Mouse (Mus musculus) ES-E14 (cell line): ENCODE data around the gene Odf3l2. TPM values are rescaled to one million over a fixed set of nuclear protein-coding genes. Genes with fewer than 3 reads are reported as not detected.

ENCODE experiments used
- DNase-seq: peaks from one replicate; pipeline ENCODE4 v3.0.0-alpha.2; 2013; ENCODE audit warnings: low read depth, low spot score
- H3K27ac ChIP-seq: 2 replicates; pipeline ENCODE4 v1.5.1; 2012; ENCODE audit warnings: low read depth, mild to moderate bottlenecking, low read length, moderate library complexity, mixed read lengths; ENCODE audit not compliant: poor library complexity, insufficient read depth, severe bottlenecking
- H3K36me3 ChIP-seq: 2 replicates; pipeline ENCODE4 v1.6.1; 2012; ENCODE audit warnings: mild to moderate bottlenecking, low read length, moderate library complexity, mixed read lengths; ENCODE audit not compliant: control insufficient read depth, poor library complexity, insufficient read depth, severe bottlenecking
- H3K4me1 ChIP-seq, 2 experiments: fragments of 150-350 bp in 1 of 2; sonication (generic) in 1 of 2; 2 replicates each; pipeline ENCODE4 v1.6.1; 2012; ENCODE audit warnings: low read length in 2 of 2, mild to moderate bottlenecking in 1 of 2, mixed read lengths in 1 of 2; ENCODE audit not compliant: control insufficient read depth in 2 of 2, insufficient read depth in 2 of 2, poor library complexity in 1 of 2
- H3K4me3 ChIP-seq, 2 experiments: fragments of 150-350 bp in 1 of 2; sonication (generic) in 1 of 2; 2 replicates each; pipeline ENCODE4 v1.5.1; 2012; ENCODE audit warnings: low read length in 2 of 2, low read depth in 1 of 2, mild to moderate bottlenecking in 1 of 2, mixed read lengths in 1 of 2; ENCODE audit not compliant: insufficient read depth in 1 of 2, poor library complexity in 1 of 2, severe bottlenecking in 1 of 2
- H3K9ac ChIP-seq: 2 replicates; pipeline ENCODE4 v1.6.1; 2012; ENCODE audit warnings: low read depth, mild to moderate bottlenecking, low read length, mixed read lengths; ENCODE audit not compliant: poor library complexity, insufficient read depth, severe bottlenecking
- H3K9me3 ChIP-seq: fragments of 150-350 bp; sonication (generic); 2 replicates; pipeline ENCODE4 v1.6.1; 2012; ENCODE audit warnings: low read depth, mild to moderate bottlenecking, low read length; ENCODE audit not compliant: control insufficient read depth, insufficient read depth
- CHD2 ChIP-seq: IDR thresholded peaks from 2 replicates; pipeline ENCODE4 v1.6.1; 2014; ENCODE audit warnings: mild to moderate bottlenecking, low read depth, low read length, inconsistent platforms
- HCFC1 ChIP-seq: IDR thresholded peaks from 2 replicates; pipeline ENCODE4 v1.6.1; 2012; ENCODE audit warnings: low read length, inconsistent platforms, borderline replicate concordance; ENCODE audit not compliant: insufficient read depth
- MAFK ChIP-seq: IDR thresholded peaks from 2 replicates; pipeline ENCODE4 v1.6.1; 2014; ENCODE audit warnings: mild to moderate bottlenecking, low read depth, low read length, inconsistent platforms; ENCODE audit not compliant: insufficient read depth
- ZC3H11A ChIP-seq: IDR thresholded peaks from 2 replicates; pipeline ENCODE4 v1.6.1; 2012; ENCODE audit warnings: low read depth, mild to moderate bottlenecking, inconsistent platforms, low read length, borderline replicate concordance
- ZNF384 ChIP-seq: IDR thresholded peaks from 2 replicates; pipeline ENCODE4 v1.6.1; 2012; ENCODE audit warnings: low read depth, low read length, inconsistent platforms
- in situ Hi-C, 2 experiments: fragments of 600-800 bp; cut with MboI; formaldehyde crosslinking; loops; one replicate each; pipeline ENCODE4 v1.15.1; 2025; ENCODE audit warnings: low sequenced_read_pairs in 2 of 2, inconsistent platforms in 1 of 2; ENCODE audit not compliant: unreplicated experiment in 2 of 2
- total RNA-seq: library from RNA; depleted of rRNA; stranded (reverse); fragments of 300-350 nt; gene quantifications from 2 replicates; pipeline ENCODE4 v1.2.3, GENCODE M21; 2012

The Odf3l2 gene
- total RNA-seq, 1 experiment = not detected

DNA sequence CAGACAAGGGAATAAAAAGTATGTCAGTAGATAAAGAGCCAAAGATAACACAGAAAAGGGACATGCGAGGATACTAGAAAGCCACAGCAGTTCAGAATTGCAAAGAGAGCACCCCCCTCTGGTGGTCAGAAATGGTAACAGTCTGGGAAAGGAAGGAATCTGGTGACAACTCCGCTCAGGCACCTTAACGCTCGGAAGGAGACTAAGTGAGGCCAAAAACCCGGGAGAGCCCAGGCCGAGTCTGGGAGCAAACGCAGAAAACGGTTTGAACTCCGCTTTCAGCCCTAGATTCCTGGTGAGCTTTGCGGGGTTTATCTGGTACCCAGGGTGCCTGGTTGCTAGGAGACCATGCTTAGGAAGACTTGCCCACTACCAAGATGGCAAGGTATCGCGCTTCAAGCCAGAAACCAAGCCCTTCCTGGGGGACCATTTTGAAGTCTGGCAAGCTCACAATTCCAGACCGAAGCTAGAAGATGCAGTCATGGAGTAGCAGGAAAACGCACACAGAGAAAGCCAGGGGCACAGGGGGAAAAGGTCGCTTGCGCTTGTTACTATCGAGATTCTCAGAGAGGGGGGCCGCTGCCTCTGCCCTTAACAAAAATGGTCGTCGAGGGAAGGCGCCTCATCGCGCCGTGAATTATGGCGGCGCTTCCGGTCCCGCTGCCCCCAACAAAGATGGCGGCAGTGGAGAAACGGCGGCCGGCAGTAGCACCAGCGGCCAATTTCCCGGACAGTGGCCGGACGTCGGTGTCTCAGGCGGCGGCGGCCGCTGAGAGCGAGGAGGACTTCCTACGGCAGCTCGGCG lies 23.4 kb upstream of the Odf3l2 start, which contains the start of gene Tpgs1:
TSS of gene Tpgs1 (plus strand) at position 599 of the 805 bp plus-strand sequence.
- in situ Hi-C loops = no loop called here
- Histone ChIP-seq H3K4me1 (peaks cover 5 to 25% of the 10 kb centered on the region in 2 experiments; a peak in 3 of 4 replicates), H3K4me3 (peak within 1 kb of the TSS; percentile 79 to 82), H3K9me3 (no peaks in the 10 kb centered on the region), H3K36me3 (no peaks in the 10 kb centered on the region), H3K9ac (peak within 1 kb of the TSS; percentile 90), H3K27ac (peak within 1 kb of the TSS; percentile 85)
- DNase-seq = peak; percentile 88
- TF ChIP-seq ZC3H11A (peak; percentile 29; the same call in 1 of the 2 replicates), MAFK (no peak), ZNF384 (no peak), HCFC1 (peak; percentile 90), CHD2 (no peak)

- Histone ChIP-seq H3K4me3 (no peak overlapping the region), H3K27ac (no peak overlapping the region), H3K9ac (no peak overlapping the region), H3K4me1 (peaks cover 2 to 24% of the 10 kb centered on the region in 2 experiments; a peak in 3 of 4 replicates), H3K36me3 (no peaks in the 10 kb centered on the region), H3K9me3 (no peaks in the 10 kb centered on the region)
- TF ChIP-seq ZC3H11A (no peak), HCFC1 (no peak), MAFK (no peak), CHD2 (no peak)
- in situ Hi-C loops = no loop called here
- DNase-seq = no peak
These were observed 22.5 kb upstream of the Odf3l2 start for GRCm38 (mm10) chr10:79668076-79668475.

DNA sequence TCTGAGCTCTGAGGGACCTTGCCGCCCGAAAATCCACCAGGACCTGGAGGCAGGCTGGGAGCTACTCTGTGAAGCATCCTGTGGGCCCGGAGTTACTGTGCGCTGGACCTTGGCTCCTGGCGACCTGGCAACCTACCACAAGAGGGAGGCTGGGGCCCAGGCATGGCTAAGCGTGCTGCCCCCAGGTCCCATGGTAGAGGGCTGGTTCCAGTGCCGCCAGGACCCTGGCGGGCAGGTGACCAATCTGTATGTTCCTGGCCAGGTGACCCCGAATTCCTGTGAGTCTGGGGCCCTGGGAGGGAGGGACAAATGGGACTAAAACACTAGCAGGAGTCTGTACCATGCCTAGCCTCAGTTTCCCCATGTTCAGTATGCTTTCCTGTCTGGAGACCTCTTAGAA lies 21.0 kb upstream of the Odf3l2 start:
- TF ChIP-seq CHD2 (no peak), MAFK (no peak), ZC3H11A (no peak), HCFC1 (no peak), ZNF384 (no peak)
- Histone ChIP-seq H3K36me3 (no peaks in the 10 kb centered on the region), H3K9me3 (no peaks in the 10 kb centered on the region), H3K27ac (no peak overlapping the region), H3K4me3 (no peak overlapping the region), H3K9ac (no peak overlapping the region), H3K4me1 (peaks cover 3 to 18% of the 10 kb centered on the region in 2 experiments; a peak in 3 of 4 replicates)
- in situ Hi-C loops = no loop called here
- DNase-seq = no peak

DNA sequence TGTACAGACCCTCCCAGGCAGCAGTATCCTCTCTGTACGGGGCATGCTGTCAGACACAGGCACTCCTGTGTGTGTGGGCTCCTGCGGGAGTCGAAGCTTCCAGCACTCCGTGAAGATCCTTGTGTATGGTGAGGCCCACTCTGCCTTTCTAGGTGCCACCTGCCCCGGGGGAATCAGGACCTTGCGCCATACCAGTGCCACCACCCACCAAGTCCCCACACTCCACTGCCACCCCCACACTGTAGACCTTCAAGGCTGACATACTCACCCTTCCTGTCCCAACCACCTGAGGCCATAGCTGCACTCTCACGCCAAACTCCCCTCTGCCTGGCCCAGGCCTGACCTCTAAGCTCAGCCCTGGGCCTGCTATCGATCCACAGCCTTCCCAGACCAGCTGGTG lies 19.5 kb upstream of the Odf3l2 start:
- no peaks in the 10 kb centered on the region for H3K36me3 ChIP-seq
- TF ChIP-seq ZNF384 (no peak), ZC3H11A (no peak), MAFK (no peak), CHD2 (no peak), HCFC1 (no peak)
- H3K9ac ChIP-seq = no peak overlapping the region
- no peak overlapping the region for H3K27ac ChIP-seq
- in situ Hi-C loops = no loop called here
- no peak for DNase-seq
- peak overlapping the region in 1 of 2 experiments; percentile 43; a peak in 1 of 4 replicates for H3K4me3 ChIP-seq
- peaks cover 4 to 25% of the 10 kb centered on the region in 2 experiments; a peak in 3 of 4 replicates for H3K4me1 ChIP-seq
- no peaks in the 10 kb centered on the region for H3K9me3 ChIP-seq
